In genomic region chr10:76328574-76328973, GRCm38 (mm10) we compare ENCODE assay signal across 20 mouse cellular contexts. TPM values are rescaled to one million over a fixed set of nuclear protein-coding genes. Genes with fewer than 3 reads are reported as not detected.
DNase-seq lines count a peak whose midpoint lies in the region; TF ChIP-seq lines count a peak whose summit lies in the region.
"Had no signal": no experiment of that assay in that cellular context is flagged by ENCODE, and none has a peak within 500 bp of the region (broad histone marks: within the 10 kb centered on the region; RNA-seq: fewer than 3 reads in every experiment).

No protein-coding gene starts in this region.

- DNase-seq in left cerebral cortex, adult 2 months (ENCODE audit: extremely low spot score in 1 of 2, low spot score in 2 of 2): no peak
- no peak for DNase-seq in left cerebral cortex, adult 8-10 months (ENCODE audit: low spot score in 2 of 2)
- DNase-seq in 3T3-L1 (ENCODE audit: low read depth, low spot score): peak; percentile 14
- DNase-seq in gastrocnemius, adult 18-20 months (ENCODE audit: low spot score): no peak
- DNase-seq in midbrain, embryonic 10.5 days (ENCODE audit: low spot score): no peak
- DNase-seq: adrenal gland, postnatal 14 days; B cell, adult 2 months; cerebellum, adult 11-12 months; cerebellum, adult 9-10 months; cerebellum, postnatal 25 days; gastrocnemius, postnatal 10 days; heart, postnatal 36 days had no signal

- H3ac ChIP-seq in C2C12 (ENCODE audit: control insufficient read depth, insufficient read length, low read depth) (no peak overlapping the region), myocyte (ENCODE audit: control insufficient read depth, insufficient read length) (no peak overlapping the region)

- WGBS in midbrain, embryonic 10.5 days: 93% methylated on average over 3 of the region's 3 CpGs

- H3K36me3 ChIP-seq in C2C12 (ENCODE audit: control insufficient read depth, insufficient read depth) (no peaks in the 10 kb centered on the region), myocyte (ENCODE audit: control insufficient read depth, insufficient read depth) (no peaks in the 10 kb centered on the region)
- no peaks in the 10 kb centered on the region for H3K36me3 ChIP-seq in midbrain, embryonic 10.5 days

- H3K4me2 ChIP-seq in myocyte (ENCODE audit: low read depth): no peak overlapping the region
- H3K4me2 ChIP-seq: embryonic facial prominence, embryonic 13.5 days; heart, embryonic 13.5 days; hindbrain, embryonic 15.5 days had no signal

- intact Hi-C loops in left cerebral cortex, adult 2 months (cut with DNase I): no loop called here

- H3K79me2 ChIP-seq in C2C12 (ENCODE audit: control insufficient read depth, insufficient read depth) (peaks cover 39% of the 10 kb centered on the region), myocyte (ENCODE audit: control insufficient read depth, insufficient read depth) (peaks cover 8% of the 10 kb centered on the region)

- no peak for TF ChIP-seq CTCF in left cerebral cortex, adult 2 months (IDR thresholded peaks at IDR 0.05)
- TF ChIP-seq CTCF in C2C12 (IDR thresholded peaks at IDR 0.05; ENCODE audit: control insufficient read depth, insufficient read depth, insufficient read length): no peak

- H3K27me3 ChIP-seq in C2C12 (ENCODE audit: control insufficient read depth, insufficient read depth, insufficient read length) (no peaks in the 10 kb centered on the region), myocyte (ENCODE audit: control insufficient read depth, insufficient read depth, insufficient read length) (no peaks in the 10 kb centered on the region)
- no peaks in the 10 kb centered on the region for H3K27me3 ChIP-seq in midbrain, embryonic 10.5 days (ENCODE audit: low read depth, poor library complexity, severe bottlenecking)
- H3K27me3 ChIP-seq: embryonic facial prominence, embryonic 13.5 days; heart, embryonic 13.5 days; hindbrain, embryonic 15.5 days; Patski had no signal

- no peak for TF ChIP-seq POLR2A in myocyte (IDR thresholded peaks at IDR 0.05; ENCODE audit: insufficient read length, low read depth)

- peak overlapping the region; percentile 15; the same call in 1 of the 2 replicates for H3K27ac ChIP-seq in left cerebral cortex, adult 2 months
- H3K27ac ChIP-seq in midbrain, embryonic 10.5 days (replicated peaks): no peak overlapping the region
- H3K27ac ChIP-seq: embryonic facial prominence, embryonic 13.5 days; forebrain, embryonic 10.5 days; heart, embryonic 13.5 days; hindbrain, embryonic 15.5 days had no signal

- H3K4me1 ChIP-seq in midbrain, embryonic 10.5 days: peaks cover 6% of the 10 kb centered on the region
- H3K4me1 ChIP-seq: hindbrain, embryonic 15.5 days had no signal

- H3K9me3 ChIP-seq in midbrain, embryonic 10.5 days (replicated peaks): no peaks in the 10 kb centered on the region
- H3K9me3 ChIP-seq: embryonic facial prominence, embryonic 13.5 days; forebrain, embryonic 10.5 days; heart, embryonic 13.5 days; hindbrain, embryonic 15.5 days had no signal

- H3K4me3 ChIP-seq in left cerebral cortex, adult 2 months: no peak overlapping the region
- H3K4me3 ChIP-seq in C2C12 (ENCODE audit: insufficient read depth, poor library complexity, severe bottlenecking) (no peak overlapping the region), myocyte (no peak overlapping the region)
- no peak overlapping the region for H3K4me3 ChIP-seq in midbrain, embryonic 10.5 days
- H3K4me3 ChIP-seq: embryonic facial prominence, embryonic 13.5 days; erythroblast, embryonic 14.5 days; forebrain, embryonic 10.5 days; heart, embryonic 13.5 days; hindbrain, embryonic 15.5 days had no signal

- H3K79me3 ChIP-seq in C2C12 (ENCODE audit: low read depth): peaks cover 10% of the 10 kb centered on the region

TF ChIP-seq in C2C12, 6 proteins besides CTCF, POLR2A, EP300 and RAD21:
- no peak for TF ChIP-seq MAX (IDR thresholded peaks at IDR 0.05)
- TF ChIP-seq CEBPB (IDR thresholded peaks at IDR 0.05; ENCODE audit: low read depth): peak; percentile 46

TF ChIP-seq in myocyte, 11 proteins besides CTCF, POLR2A, EP300 and RAD21:
- no peak for TF ChIP-seq USF1 (IDR thresholded peaks at IDR 0.05; ENCODE audit: low read depth)
- TF ChIP-seq TCF3 (IDR thresholded peaks at IDR 0.05; ENCODE audit: insufficient read length, low read depth): no peak
- TF ChIP-seq MAX (IDR thresholded peaks at IDR 0.05; ENCODE audit: low read depth): no peak
- TF ChIP-seq CEBPB (IDR thresholded peaks at IDR 0.05; ENCODE audit: insufficient read depth, poor library complexity, severe bottlenecking): peak; percentile 47; the same call in 1 of the 2 replicates
- TF ChIP-seq E2F4 (IDR thresholded peaks at IDR 0.05; ENCODE audit: insufficient read depth): no peak

RNA-seq across cellular contexts. Expression of gene Dip2a, which starts 16.5 kb away (rescaled TPM):
- 10 to 100 TPM; 61.4 to 63.6 TPM for total RNA-seq in left cerebral cortex, adult 2 months (2021)
- 10 to 100 TPM; 62.9 to 72.8 (median 64.5) TPM for total RNA-seq in left cerebral cortex, adult 8-10 months (2022)
- 26.0 TPM for polyA plus RNA-seq in C2C12 (2012; fragmentation: generic; extraction: Trizol)
- polyA plus RNA-seq in myocyte (2012; fragmentation: generic; extraction: Trizol): 11.1 TPM
- total RNA-seq in gastrocnemius, adult 18-20 months (2021): 1 to 10 TPM; 3.2 to 3.5 TPM
- polyA plus RNA-seq in midbrain, embryonic 10.5 days (2016; fragmentation: Nextera tagmentation; extraction: Ambion mirVana): 5.6 and 6.4 TPM in 2 replicates

Comparison
In these comparisons a context has a peak if more than half of its experiments do, and no peak if none do; other contexts are left out.
1. RNA of gene Dip2a, which starts 16.5 kb away (total RNA-seq): 62.9 to 72.8 TPM in left cerebral cortex, adult 8-10 months and 61.4 to 63.6 TPM in left cerebral cortex, adult 2 months; 3.2 to 3.5 TPM in gastrocnemius, adult 18-20 months; every median in the first group is over 10 times any median in the second.